Mouse (Mus musculus) ES-E14 (cell line): ENCODE measurements around the gene Lrp5. TPM values are rescaled to one million over a fixed set of nuclear protein-coding genes. Genes with fewer than 3 reads are reported as not detected.

Experiments
- DNase-seq: peaks from one replicate; pipeline ENCODE4 v3.0.0-alpha.2; 2013; ENCODE audit warnings: low read depth, low spot score
- H3K27ac ChIP-seq: 2 replicates; pipeline ENCODE4 v1.5.1; 2012; ENCODE audit warnings: low read depth, mild to moderate bottlenecking, low read length, moderate library complexity, mixed read lengths; ENCODE audit not compliant: poor library complexity, insufficient read depth, severe bottlenecking
- H3K36me3 ChIP-seq: 2 replicates; pipeline ENCODE4 v1.6.1; 2012; ENCODE audit warnings: mild to moderate bottlenecking, low read length, moderate library complexity, mixed read lengths; ENCODE audit not compliant: control insufficient read depth, poor library complexity, insufficient read depth, severe bottlenecking
- H3K4me1 ChIP-seq, 2 experiments: fragments of 150-350 bp in 1 of 2; sonication (generic) in 1 of 2; 2 replicates each; pipeline ENCODE4 v1.6.1; 2012; ENCODE audit warnings: low read length in 2 of 2, mild to moderate bottlenecking in 1 of 2, mixed read lengths in 1 of 2; ENCODE audit not compliant: control insufficient read depth in 2 of 2, insufficient read depth in 2 of 2, poor library complexity in 1 of 2
- H3K4me3 ChIP-seq, 2 experiments: fragments of 150-350 bp in 1 of 2; sonication (generic) in 1 of 2; 2 replicates each; pipeline ENCODE4 v1.5.1; 2012; ENCODE audit warnings: low read length in 2 of 2, low read depth in 1 of 2, mild to moderate bottlenecking in 1 of 2, mixed read lengths in 1 of 2; ENCODE audit not compliant: insufficient read depth in 1 of 2, poor library complexity in 1 of 2, severe bottlenecking in 1 of 2
- H3K9ac ChIP-seq: 2 replicates; pipeline ENCODE4 v1.6.1; 2012; ENCODE audit warnings: low read depth, mild to moderate bottlenecking, low read length, mixed read lengths; ENCODE audit not compliant: poor library complexity, insufficient read depth, severe bottlenecking
- H3K9me3 ChIP-seq: fragments of 150-350 bp; sonication (generic); 2 replicates; pipeline ENCODE4 v1.6.1; 2012; ENCODE audit warnings: low read depth, mild to moderate bottlenecking, low read length; ENCODE audit not compliant: control insufficient read depth, insufficient read depth
- CHD2 ChIP-seq: IDR thresholded peaks from 2 replicates; pipeline ENCODE4 v1.6.1; 2014; ENCODE audit warnings: mild to moderate bottlenecking, low read depth, low read length, inconsistent platforms
- HCFC1 ChIP-seq: IDR thresholded peaks from 2 replicates; pipeline ENCODE4 v1.6.1; 2012; ENCODE audit warnings: low read length, inconsistent platforms, borderline replicate concordance; ENCODE audit not compliant: insufficient read depth
- MAFK ChIP-seq: IDR thresholded peaks from 2 replicates; pipeline ENCODE4 v1.6.1; 2014; ENCODE audit warnings: mild to moderate bottlenecking, low read depth, low read length, inconsistent platforms; ENCODE audit not compliant: insufficient read depth
- ZC3H11A ChIP-seq: IDR thresholded peaks from 2 replicates; pipeline ENCODE4 v1.6.1; 2012; ENCODE audit warnings: low read depth, mild to moderate bottlenecking, inconsistent platforms, low read length, borderline replicate concordance
- ZNF384 ChIP-seq: IDR thresholded peaks from 2 replicates; pipeline ENCODE4 v1.6.1; 2012; ENCODE audit warnings: low read depth, low read length, inconsistent platforms
- in situ Hi-C, 2 experiments: fragments of 600-800 bp; cut with MboI; formaldehyde crosslinking; loops; one replicate each; pipeline ENCODE4 v1.15.1; 2025; ENCODE audit warnings: low sequenced_read_pairs in 2 of 2, inconsistent platforms in 1 of 2; ENCODE audit not compliant: unreplicated experiment in 2 of 2
- total RNA-seq: library from RNA; depleted of rRNA; stranded (reverse); fragments of 300-350 nt; gene quantifications from 2 replicates; pipeline ENCODE4 v1.2.3, GENCODE M21; 2012

Gene Lrp5
- total RNA-seq, 1 experiment = 46.1 TPM

DNA sequence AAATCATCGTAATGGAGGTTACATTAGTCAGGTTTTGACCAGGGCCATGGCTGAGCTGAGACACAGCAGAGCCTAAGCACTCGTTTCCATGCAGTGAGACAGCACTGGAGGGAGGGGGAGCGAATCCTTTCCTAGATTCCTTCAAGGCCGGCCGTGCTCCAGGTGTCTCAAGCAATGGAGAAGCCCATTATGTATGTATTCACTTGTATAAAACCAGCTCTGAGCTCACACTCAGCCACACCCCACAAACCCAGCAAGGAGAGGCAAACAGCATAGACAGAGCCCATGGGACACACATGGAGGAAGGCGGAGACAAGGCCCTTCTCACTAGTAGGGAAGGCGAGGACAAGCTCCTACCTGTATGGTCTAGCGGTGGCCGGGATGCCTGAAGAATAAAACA, 100.3 kb downstream of the Lrp5 start:
- peaks cover 24% of the 10 kb centered on the region; the same call in 1 of the 2 replicates for H3K36me3 ChIP-seq
- in situ Hi-C loops = no loop called here
- H3K4me1 ChIP-seq = peaks cover 0 to 3% of the 10 kb centered on the region in 2 experiments; a peak in 1 of 4 replicates
- no peak for DNase-seq
- H3K4me3 ChIP-seq = no peak overlapping the region
- H3K9me3 ChIP-seq = no peaks in the 10 kb centered on the region
- no peak overlapping the region for H3K9ac ChIP-seq
- TF ChIP-seq HCFC1 = no peak
- no peak for TF ChIP-seq ZC3H11A
- TF ChIP-seq MAFK = no peak
- TF ChIP-seq CHD2 = no peak
- no peak for TF ChIP-seq ZNF384
- no peak overlapping the region for H3K27ac ChIP-seq

DNA sequence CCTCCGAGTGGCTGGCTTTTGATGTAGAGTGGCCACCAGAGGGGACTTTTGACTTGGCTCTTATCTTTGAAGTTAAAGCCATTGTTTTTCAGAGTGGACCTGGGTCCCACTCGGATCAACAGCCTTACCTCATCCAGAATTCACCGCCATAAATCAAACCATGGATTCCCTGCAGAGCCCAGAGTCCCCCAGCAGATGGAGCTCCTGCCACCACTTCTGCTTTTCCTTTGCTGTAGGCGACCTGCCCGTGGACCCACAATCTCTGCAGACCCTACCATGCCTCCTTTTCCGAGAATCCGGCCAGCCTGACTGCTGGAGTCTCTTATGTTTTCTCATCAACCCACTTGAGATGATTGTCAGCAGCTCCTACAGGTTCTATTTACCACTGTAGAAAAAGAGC, 105.0 kb downstream of the Lrp5 start:
- no peak for DNase-seq
- Histone ChIP-seq H3K9ac (no peak overlapping the region), H3K9me3 (no peaks in the 10 kb centered on the region), H3K4me1 (peaks cover 3 to 23% of the 10 kb centered on the region in 2 experiments; a peak in 3 of 4 replicates), H3K4me3 (no peak overlapping the region), H3K36me3 (peaks cover 10% of the 10 kb centered on the region; the same call in 1 of the 2 replicates), H3K27ac (no peak overlapping the region)
- TF ChIP-seq HCFC1 (no peak), ZNF384 (no peak), CHD2 (no peak), MAFK (no peak), ZC3H11A (no peak)
- in situ Hi-C loops = no loop called here

DNA sequence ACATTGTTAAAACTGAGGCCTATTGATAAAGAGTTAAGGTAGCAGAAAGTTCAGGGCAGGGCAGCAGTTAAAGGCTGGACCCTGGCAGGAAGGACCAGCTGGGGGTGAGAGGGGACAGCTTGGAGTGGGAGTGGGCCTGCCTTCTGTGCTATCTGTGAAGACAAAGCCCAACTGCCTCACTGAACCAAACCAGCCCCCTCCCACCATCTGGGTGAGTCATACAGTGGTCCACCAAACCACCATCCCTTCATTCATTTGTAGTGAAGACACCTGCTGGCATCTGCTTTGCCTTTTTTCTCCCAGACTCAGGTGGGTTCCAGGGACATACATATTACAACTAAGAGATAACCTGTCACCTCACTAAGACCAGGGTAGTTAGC, 108.5 kb downstream of the Lrp5 start:
- Histone ChIP-seq H3K36me3 (no peaks in the 10 kb centered on the region), H3K9ac (no peak overlapping the region), H3K4me1 (peaks cover 5 to 20% of the 10 kb centered on the region in 2 experiments; a peak in 3 of 4 replicates), H3K4me3 (no peak overlapping the region), H3K27ac (no peak overlapping the region), H3K9me3 (no peaks in the 10 kb centered on the region)
- DNase-seq = no peak
- in situ Hi-C loops = no loop called here
- TF ChIP-seq CHD2 (no peak), HCFC1 (no peak), ZNF384 (no peak), MAFK (no peak), ZC3H11A (no peak)

DNA sequence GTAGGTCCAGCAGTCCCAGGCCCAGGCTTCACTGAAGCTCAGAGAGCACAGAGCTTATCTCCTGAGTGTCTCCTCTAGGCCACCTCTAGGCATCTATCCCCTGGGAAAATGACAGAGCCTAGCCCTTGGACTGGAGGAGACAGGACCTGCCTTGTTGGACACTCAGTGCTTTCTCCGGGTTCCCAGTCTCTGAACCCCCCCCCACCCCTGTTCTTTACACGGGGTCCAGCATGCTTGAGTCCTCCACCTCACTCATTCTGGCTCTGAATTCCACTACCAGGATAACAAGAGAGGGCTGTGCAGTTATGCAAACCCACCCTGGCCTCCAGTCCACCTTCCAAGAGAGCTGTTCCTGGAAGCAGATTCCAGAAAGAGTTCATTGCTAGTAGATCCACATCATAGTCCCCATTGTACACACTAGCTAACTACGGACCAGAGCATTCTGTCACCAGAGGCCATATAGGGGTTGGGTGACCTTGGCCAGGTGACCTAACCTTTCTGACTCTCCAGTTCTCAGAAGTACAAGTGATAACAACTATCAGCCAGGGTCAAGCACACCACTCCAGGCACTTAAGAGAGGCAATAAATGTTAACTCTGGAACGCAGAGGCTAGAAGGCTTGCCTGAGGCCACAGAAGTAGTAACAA, 109.0 kb downstream of the Lrp5 start:
- no peak overlapping the region for H3K4me3 ChIP-seq

More for the DNA sequence above, 109.0 kb downstream of the Lrp5 start:
- Histone ChIP-seq H3K9ac (no peak overlapping the region), H3K9me3 (no peaks in the 10 kb centered on the region), H3K36me3 (no peaks in the 10 kb centered on the region), H3K27ac (no peak overlapping the region), H3K4me1 (peaks cover 5 to 20% of the 10 kb centered on the region in 2 experiments; a peak in 3 of 4 replicates)
- in situ Hi-C loops = no loop called here
- TF ChIP-seq HCFC1 = no peak
- TF ChIP-seq MAFK = no peak
- no peak for TF ChIP-seq ZNF384
- TF ChIP-seq CHD2 = no peak
- TF ChIP-seq ZC3H11A = no peak
- no peak for DNase-seq
